Mouse (Mus musculus) macrophage (primary cell): ENCODE measurements around the gene Bex6. TPM values are rescaled to one million over a fixed set of nuclear protein-coding genes. Genes with fewer than 3 reads are reported as not detected.

Experiments
- H3K27ac ChIP-seq: fragments of 350-480 bp; formaldehyde crosslinking; 2 replicates; pipeline ENCODE4 v1.9.0; 2021
- H3K36me3 ChIP-seq: fragments of 350-480 bp; formaldehyde crosslinking; 2 replicates; pipeline ENCODE4 v1.9.0; 2021; ENCODE audit errors: inconsistent target
- H3K4me3 ChIP-seq: fragments of 350-480 bp; formaldehyde crosslinking; 2 replicates; pipeline ENCODE4 v1.9.0; 2021; ENCODE audit errors: inconsistent target
- H3K79me2 ChIP-seq: fragments of 350-480 bp; formaldehyde crosslinking; 2 replicates; pipeline ENCODE4 v1.9.0; 2021; ENCODE audit errors: inconsistent target
- WGBS: methylation state at CpG from one replicate; pipeline ENCODE4 v1.1.7; 2026; ENCODE audit warnings: inconsistent platforms; ENCODE audit not compliant: missing documents; 5-methylcytosine and 5-hydroxymethylcytosine counted together
- polyA plus RNA-seq: library from polyadenylated mRNA; stranded (reverse); fragments of 250-400 nt; gene quantifications from 3 replicates; pipeline ENCODE4 v1.2.4, GENCODE M21; 2018; ENCODE audit warnings: inconsistent platforms
- total RNA-seq, 78 experiments: library from RNA; depleted of rRNA; stranded (reverse); fragments of 250-400 nt; gene quantifications; 1 replicate in 9 of 78; 2 replicates in 24 of 78; 3 replicates in 43 of 78; 4 replicates in 2 of 78; pipeline ENCODE4 v1.2.4; 2018; ENCODE audit warnings: inconsistent platforms in 56 of 78

The Bex6 gene
- under 1 TPM in 1 of 26 experiments, not detected in 25; 0.99 TPM for total RNA-seq (2018; cell fraction: chromatin; rRNA removed)
- 1 to 10 TPM in 1 of 26 experiments, under 1 TPM in 24, not detected in 1; 0.14 to 1.2 (median 0.43) TPM for total RNA-seq (2018; cell fraction: cytosol; rRNA removed)
- total RNA-seq (2018; cell fraction: nucleus; rRNA removed) = not detected
- polyA plus RNA-seq = 0.64 to 0.83 TPM (median 0.74 TPM) in 3 replicates

GRCm38 (mm10) chr16:32179333-32179901 lies at the start of gene Bex6:
Gene Bex6, plus strand, starts transcription at chr16:32179823.
- WGBS = 17% methylated on average over 6 of the region's 6 CpGs

GRCm38 (mm10) chr16:32130190-32130826 lies 49.3 kb upstream of the Bex6 start:
- Histone ChIP-seq H3K79me2 (no peaks in the 10 kb centered on the region), H3K36me3 (no peaks in the 10 kb centered on the region), H3K27ac (peak overlapping the region; percentile 69), H3K4me3 (peak overlapping the region; percentile 22)
- 13% methylated on average over 15 of the region's 16 CpGs for WGBS

More at GRCm38 (mm10) chr16:32179333-32179901, at the start of gene Bex6:
- peaks cover 5% of the 10 kb centered on the region; the same call in 1 of the 2 replicates for H3K79me2 ChIP-seq
- H3K27ac ChIP-seq = peak within 1 kb of the TSS; percentile 99
- H3K4me3 ChIP-seq = no peak within 1 kb of the TSS
- no peaks in the 10 kb centered on the region for H3K36me3 ChIP-seq

GRCm38 (mm10) chr16:32133148-32133547 lies 46.5 kb upstream of the Bex6 start:
- H3K79me2 ChIP-seq = no peaks in the 10 kb centered on the region
- H3K27ac ChIP-seq = no peak overlapping the region
- no peaks in the 10 kb centered on the region for H3K36me3 ChIP-seq
- H3K4me3 ChIP-seq = no peak overlapping the region
- 98% methylated on average over 3 of the region's 3 CpGs for WGBS

- Histone ChIP-seq H3K4me3 (no peak overlapping the region), H3K27ac (no peak overlapping the region), H3K79me2 (no peaks in the 10 kb centered on the region), H3K36me3 (no peaks in the 10 kb centered on the region)
- 97% methylated on average over 4 of the region's 7 CpGs for WGBS
Observed at GRCm38 (mm10) chr16:32135842-32136357, 43.7 kb upstream of the Bex6 start.

- Histone ChIP-seq H3K36me3 (peaks cover 20% of the 10 kb centered on the region), H3K79me2 (peaks cover 5% of the 10 kb centered on the region; the same call in 1 of the 2 replicates), H3K4me3 (no peak overlapping the region), H3K27ac (no peak overlapping the region)
- 82% methylated on average over 1 of the region's 1 CpGs for WGBS
Observed at GRCm38 (mm10) chr16:32138954-32139353, 40.7 kb upstream of the Bex6 start.

- H3K4me3 ChIP-seq = no peak overlapping the region
- WGBS = 88% methylated on average over 9 of the region's 15 CpGs
- H3K79me2 ChIP-seq = peaks cover 43% of the 10 kb centered on the region
- peaks cover 61% of the 10 kb centered on the region for H3K36me3 ChIP-seq
- H3K27ac ChIP-seq = no peak overlapping the region
Observed at GRCm38 (mm10) chr16:32143766-32144165, 35.9 kb upstream of the Bex6 start.

- Histone ChIP-seq H3K27ac (no peak overlapping the region), H3K79me2 (peaks cover 43% of the 10 kb centered on the region), H3K4me3 (no peak overlapping the region), H3K36me3 (peaks cover 61% of the 10 kb centered on the region)
- 97% methylated on average over 8 of the region's 17 CpGs for WGBS
Observed at GRCm38 (mm10) chr16:32144592-32144991, 35.0 kb upstream of the Bex6 start.

GRCm38 (mm10) chr16:32147589-32148207 lies 31.9 kb upstream of the Bex6 start:
- 86% methylated on average over 9 of the region's 13 CpGs for WGBS
- H3K27ac ChIP-seq = no peak overlapping the region
- peaks cover 53% of the 10 kb centered on the region for H3K36me3 ChIP-seq
- peaks cover 43% of the 10 kb centered on the region for H3K79me2 ChIP-seq
- H3K4me3 ChIP-seq = no peak overlapping the region

- Histone ChIP-seq H3K27ac (no peak overlapping the region), H3K36me3 (peaks cover 48% of the 10 kb centered on the region), H3K4me3 (no peak overlapping the region), H3K79me2 (peaks cover 60% of the 10 kb centered on the region)
- WGBS = 90% methylated on average over 1 of the region's 1 CpGs
Observed at GRCm38 (mm10) chr16:32153976-32154375, 25.6 kb upstream of the Bex6 start.

GRCm38 (mm10) chr16:32154437-32154836 lies 25.2 kb upstream of the Bex6 start:
- H3K27ac ChIP-seq = no peak overlapping the region
- peaks cover 65% of the 10 kb centered on the region for H3K79me2 ChIP-seq
- peaks cover 48% of the 10 kb centered on the region for H3K36me3 ChIP-seq
- no peak overlapping the region for H3K4me3 ChIP-seq
- 80% methylated on average over 13 of the region's 13 CpGs for WGBS

- 93% methylated on average over 3 of the region's 3 CpGs for WGBS
- H3K36me3 ChIP-seq = peaks cover 56% of the 10 kb centered on the region
- H3K79me2 ChIP-seq = peaks cover 87% of the 10 kb centered on the region
- H3K27ac ChIP-seq = no peak overlapping the region
- no peak overlapping the region for H3K4me3 ChIP-seq
Observed at GRCm38 (mm10) chr16:32156719-32157118, 22.9 kb upstream of the Bex6 start.

GRCm38 (mm10) chr16:32157369-32157768 lies 22.3 kb upstream of the Bex6 start:
- no peak overlapping the region for H3K27ac ChIP-seq
- H3K79me2 ChIP-seq = peaks cover 94% of the 10 kb centered on the region
- 96% methylated on average over 2 of the region's 2 CpGs for whole genome bisulfite sequencing
- H3K36me3 ChIP-seq = peaks cover 56% of the 10 kb centered on the region
- no peak overlapping the region for H3K4me3 ChIP-seq

- Histone ChIP-seq H3K4me3 (no peak overlapping the region; the same call in 1 of the 2 replicates), H3K36me3 (peaks cover 47% of the 10 kb centered on the region), H3K27ac (peak overlapping the region; percentile 100), H3K79me2 (peaks cover 100% of the 10 kb centered on the region)
- 56% methylated on average over 2 of the region's 3 CpGs for WGBS
Observed at GRCm38 (mm10) chr16:32158966-32159365, 20.7 kb upstream of the Bex6 start.

- peak overlapping the region; percentile 100 for H3K27ac ChIP-seq
- peaks cover 100% of the 10 kb centered on the region for H3K79me2 ChIP-seq
- peak overlapping the region; percentile 97 for H3K4me3 ChIP-seq
- 5% methylated on average over 9 of the region's 9 CpGs for WGBS
- peaks cover 28% of the 10 kb centered on the region for H3K36me3 ChIP-seq
Observed at GRCm38 (mm10) chr16:32160742-32161323, 18.8 kb upstream of the Bex6 start.
